Mouse (Mus musculus): ENCODE results near the gene Rbm7. TPM values are rescaled to one million over a fixed set of nuclear protein-coding genes. Genes with fewer than 3 reads are reported as not detected.
"Not testable (repeated sequence)": the region's sequence is repeated elsewhere in the genome, so short reads cannot be mapped to it uniquely, and the experiment has no call there.

The Rbm7 gene
- polyA plus RNA-seq, 1 experiment from 2014 or later = 132 TPM

GRCm38 (mm10) chr9:48526520-48526919, 31.4 kb upstream of the Rbm7 start:
- Histone ChIP-seq H3K9ac (ENCODE audit: low read length) (no peak overlapping the region), H3K9me3 (ENCODE audit: control insufficient read depth, low read length) (no peaks in the 10 kb centered on the region)
- WGBS = 89% methylated on average over 4 of the region's 4 CpGs

GRCm38 (mm10) chr9:48525566-48525965, 30.5 kb upstream of the Rbm7 start:
- no peaks in the 10 kb centered on the region for H3K36me3 ChIP-seq (ENCODE audit: control insufficient read depth, insufficient read depth, low read length)
- H3K27me3 ChIP-seq (ENCODE audit: control insufficient read depth, insufficient read depth, low read length) = no peaks in the 10 kb centered on the region
- no peak overlapping the region for H3K4me3 ChIP-seq (ENCODE audit: low read depth, low read length)
- ATAC-seq (replicated peaks; ENCODE audit: low FRiP score) = no peak
- H3K27ac ChIP-seq (ENCODE audit: low read depth, low read length) = no peak overlapping the region
- no peak for DNase-seq (ENCODE audit: low spot score)
- H3K9ac ChIP-seq (ENCODE audit: low read length) = no peak overlapping the region
- H3K4me1 ChIP-seq (replicated peaks; ENCODE audit: control insufficient read depth, insufficient read depth, low read length) = no peaks in the 10 kb centered on the region
- H3K9me3 ChIP-seq (ENCODE audit: control insufficient read depth, low read length) = no peaks in the 10 kb centered on the region
- WGBS = 20% methylated on average over 1 of the region's 1 CpGs
- H3K4me2 ChIP-seq (ENCODE audit: low read depth, low read length, severe bottlenecking) = no peak overlapping the region

More at GRCm38 (mm10) chr9:48526520-48526919, 31.4 kb upstream of the Rbm7 start:
- no peak overlapping the region for H3K27ac ChIP-seq (ENCODE audit: low read depth, low read length)
- DNase-seq (ENCODE audit: low spot score) (no peak), ATAC-seq (replicated peaks; ENCODE audit: low FRiP score) (no peak)
- no peak overlapping the region for H3K4me2 ChIP-seq (ENCODE audit: low read depth, low read length, severe bottlenecking)
- H3K27me3 ChIP-seq (ENCODE audit: control insufficient read depth, insufficient read depth, low read length) = no peaks in the 10 kb centered on the region
- no peak overlapping the region for H3K4me3 ChIP-seq (ENCODE audit: low read depth, low read length)
- no peaks in the 10 kb centered on the region for H3K36me3 ChIP-seq (ENCODE audit: control insufficient read depth, insufficient read depth, low read length)
- no peaks in the 10 kb centered on the region for H3K4me1 ChIP-seq (replicated peaks; ENCODE audit: control insufficient read depth, insufficient read depth, low read length)

GRCm38 (mm10) chr9:48520405-48520804, 25.3 kb upstream of the Rbm7 start:
- not testable (repeated sequence) for ATAC-seq (replicated peaks; ENCODE audit: low FRiP score); H3K4me2 ChIP-seq (ENCODE audit: low read depth, low read length, severe bottlenecking); H3K4me1 ChIP-seq (replicated peaks; ENCODE audit: control insufficient read depth, insufficient read depth, low read length); H3K36me3 ChIP-seq (ENCODE audit: control insufficient read depth, insufficient read depth, low read length); DNase-seq (ENCODE audit: low spot score); H3K4me3 ChIP-seq (ENCODE audit: low read depth, low read length); H3K9ac ChIP-seq (ENCODE audit: low read length); H3K27ac ChIP-seq (ENCODE audit: low read depth, low read length); H3K27me3 ChIP-seq (ENCODE audit: control insufficient read depth, insufficient read depth, low read length); H3K9me3 ChIP-seq (ENCODE audit: control insufficient read depth, low read length)
- WGBS = no CpG with 5 or more reads among the region's 7 CpGs

GRCm38 (mm10) chr9:48517372-48518130, 22.5 kb upstream of the Rbm7 start:
- peak overlapping the region; percentile 15; the same call in 1 of the 2 replicates for H3K4me2 ChIP-seq (ENCODE audit: low read depth, low read length, severe bottlenecking)
- DNase-seq (ENCODE audit: low spot score) (peak; percentile 64), ATAC-seq (replicated peaks; ENCODE audit: low FRiP score) (peak; percentile 76)
- H3K4me3 ChIP-seq (ENCODE audit: low read depth, low read length) = no peak overlapping the region
- H3K27me3 ChIP-seq (ENCODE audit: control insufficient read depth, insufficient read depth, low read length) = no peaks in the 10 kb centered on the region
- no peaks in the 10 kb centered on the region for H3K9me3 ChIP-seq (ENCODE audit: control insufficient read depth, low read length)
- peak overlapping the region; percentile 17; the same call in 1 of the 2 replicates for H3K9ac ChIP-seq (ENCODE audit: low read length)
- no peaks in the 10 kb centered on the region for H3K36me3 ChIP-seq (ENCODE audit: control insufficient read depth, insufficient read depth, low read length)
- H3K27ac ChIP-seq (ENCODE audit: low read depth, low read length) = peak overlapping the region; percentile 81
- 36% methylated on average over 19 of the region's 19 CpGs for WGBS
- peaks cover 7% of the 10 kb centered on the region for H3K4me1 ChIP-seq (replicated peaks; ENCODE audit: control insufficient read depth, insufficient read depth, low read length)

GRCm38 (mm10) chr9:48516615-48517371, 21.7 kb upstream of the Rbm7 start:
- Histone ChIP-seq H3K9me3 (ENCODE audit: control insufficient read depth, low read length) (no peaks in the 10 kb centered on the region), H3K4me1 (replicated peaks; ENCODE audit: control insufficient read depth, insufficient read depth, low read length) (peaks cover 7% of the 10 kb centered on the region), H3K9ac (ENCODE audit: low read length) (no peak overlapping the region), H3K36me3 (ENCODE audit: control insufficient read depth, insufficient read depth, low read length) (no peaks in the 10 kb centered on the region), H3K27ac (ENCODE audit: low read depth, low read length) (peak overlapping the region; percentile 81), H3K27me3 (ENCODE audit: control insufficient read depth, insufficient read depth, low read length) (no peaks in the 10 kb centered on the region), H3K4me2 (ENCODE audit: low read depth, low read length, severe bottlenecking) (no peak overlapping the region; the same call in 1 of the 2 replicates), H3K4me3 (ENCODE audit: low read depth, low read length) (no peak overlapping the region)
- DNase-seq (ENCODE audit: low spot score) = peak; percentile 73
- peak; percentile 81 for ATAC-seq (replicated peaks; ENCODE audit: low FRiP score)
- 34% methylated on average over 11 of the region's 11 CpGs for WGBS

- ATAC-seq (replicated peaks; ENCODE audit: low FRiP score) = no peak
- Histone ChIP-seq H3K27ac (ENCODE audit: low read depth, low read length) (no peak overlapping the region), H3K9me3 (ENCODE audit: control insufficient read depth, low read length) (no peaks in the 10 kb centered on the region), H3K9ac (ENCODE audit: low read length) (no peak overlapping the region), H3K4me2 (ENCODE audit: low read depth, low read length, severe bottlenecking) (no peak overlapping the region), H3K4me3 (ENCODE audit: low read depth, low read length) (no peak overlapping the region), H3K36me3 (ENCODE audit: control insufficient read depth, insufficient read depth, low read length) (no peaks in the 10 kb centered on the region), H3K4me1 (replicated peaks; ENCODE audit: control insufficient read depth, insufficient read depth, low read length) (peaks cover 7% of the 10 kb centered on the region), H3K27me3 (ENCODE audit: control insufficient read depth, insufficient read depth, low read length) (no peaks in the 10 kb centered on the region)
- WGBS = 80% methylated on average over 1 of the region's 1 CpGs
- no peak for DNase-seq (ENCODE audit: low spot score)
Measured at GRCm38 (mm10) chr9:48515332-48515731, 20.2 kb upstream of the Rbm7 start.

GRCm38 (mm10) chr9:48510134-48510533, 15.0 kb upstream of the Rbm7 start:
- Histone ChIP-seq H3K27ac (ENCODE audit: low read depth, low read length) (no peak overlapping the region), H3K4me1 (replicated peaks; ENCODE audit: control insufficient read depth, insufficient read depth, low read length) (no peaks in the 10 kb centered on the region), H3K27me3 (ENCODE audit: control insufficient read depth, insufficient read depth, low read length) (no peaks in the 10 kb centered on the region), H3K9me3 (ENCODE audit: control insufficient read depth, low read length) (no peaks in the 10 kb centered on the region), H3K4me2 (ENCODE audit: low read depth, low read length, severe bottlenecking) (no peak overlapping the region), H3K36me3 (ENCODE audit: control insufficient read depth, insufficient read depth, low read length) (no peaks in the 10 kb centered on the region), H3K9ac (ENCODE audit: low read length) (no peak overlapping the region), H3K4me3 (ENCODE audit: low read depth, low read length) (no peak overlapping the region)
- 87% methylated on average over 5 of the region's 5 CpGs for WGBS
- ATAC-seq (replicated peaks; ENCODE audit: low FRiP score) (no peak), DNase-seq (ENCODE audit: low spot score) (no peak)

GRCm38 (mm10) chr9:48504741-48505365, 9.8 kb upstream of the Rbm7 start:
- H3K4me2 ChIP-seq (ENCODE audit: low read depth, low read length, severe bottlenecking) = no peak overlapping the region
- ATAC-seq (replicated peaks; ENCODE audit: low FRiP score) = no peak
- no peaks in the 10 kb centered on the region for H3K9me3 ChIP-seq (ENCODE audit: control insufficient read depth, low read length)

More at GRCm38 (mm10) chr9:48504741-48505365, 9.8 kb upstream of the Rbm7 start:
- 81% methylated on average over 8 of the region's 8 CpGs for WGBS
- H3K4me3 ChIP-seq (ENCODE audit: low read depth, low read length) = no peak overlapping the region
- H3K27me3 ChIP-seq (ENCODE audit: control insufficient read depth, insufficient read depth, low read length) = no peaks in the 10 kb centered on the region
- no peaks in the 10 kb centered on the region for H3K36me3 ChIP-seq (ENCODE audit: control insufficient read depth, insufficient read depth, low read length)
- H3K27ac ChIP-seq (ENCODE audit: low read depth, low read length) = no peak overlapping the region
- DNase-seq (ENCODE audit: low spot score) = no peak
- no peaks in the 10 kb centered on the region for H3K4me1 ChIP-seq (replicated peaks; ENCODE audit: control insufficient read depth, insufficient read depth, low read length)
- no peak overlapping the region for H3K9ac ChIP-seq (ENCODE audit: low read length)
